Mouse (Mus musculus) spleen, postnatal 4 days (tissue): ENCODE results near the gene Bbip1.
"Not testable (repeated sequence)": the region's sequence is repeated elsewhere in the genome, so short reads cannot be mapped to it uniquely, and the experiment has no call there.

ENCODE experiments used
- DNase-seq, 2 experiments: peaks; one replicate each; pipeline ENCODE4 v3.0.0; 2022; ENCODE audit warnings: low spot score in 2 of 2

Bbip1 gene

GRCm38 (mm10) chr19:53943802-53944785 is at the start of gene Bbip1, which contains the start of gene Shoc2:
Gene Bbip1 (minus strand): TSS chr19:53944627.
Gene Shoc2 (plus strand): TSS chr19:53944306.
- peak; percentile 98 to 99 for DNase-seq

- no peak for DNase-seq
Measured at GRCm38 (mm10) chr19:53993860-53994259, 49.4 kb upstream of the Bbip1 start.

GRCm38 (mm10) chr19:53990538-53990937 is 46.1 kb upstream of the Bbip1 start:
- no peak for DNase-seq

GRCm38 (mm10) chr19:53984628-53985027 is 40.2 kb upstream of the Bbip1 start:
- DNase-seq = no peak

- peak in 1 of 2 experiments; percentile 24 for DNase-seq
Measured at GRCm38 (mm10) chr19:53983336-53983735, 38.9 kb upstream of the Bbip1 start.

- no peak for DNase-seq
Measured at GRCm38 (mm10) chr19:53982041-53982440, 37.6 kb upstream of the Bbip1 start.

GRCm38 (mm10) chr19:53973656-53974055 is 29.2 kb upstream of the Bbip1 start:
- no peak for DNase-seq

GRCm38 (mm10) chr19:53971938-53972337 is 27.5 kb upstream of the Bbip1 start:
- no peak for DNase-seq

GRCm38 (mm10) chr19:53969226-53969625 is 24.8 kb upstream of the Bbip1 start:
- no peak for DNase-seq

- DNase-seq = no peak
Measured at GRCm38 (mm10) chr19:53964910-53965633, 20.6 kb upstream of the Bbip1 start.

- DNase-seq = not testable (repeated sequence)
Measured at GRCm38 (mm10) chr19:53964347-53964746, 19.9 kb upstream of the Bbip1 start.

- no peak for DNase-seq
Measured at GRCm38 (mm10) chr19:53962511-53962910, 18.1 kb upstream of the Bbip1 start.

GRCm38 (mm10) chr19:53957513-53957912 is 13.1 kb upstream of the Bbip1 start:
- no peak for DNase-seq

GRCm38 (mm10) chr19:53945171-53946042 is 980 bp upstream of the Bbip1 start:
- peak; percentile 57 to 81 for DNase-seq

- no peak for DNase-seq
Measured at GRCm38 (mm10) chr19:53944786-53945169, 351 bp upstream of the Bbip1 start.

GRCm38 (mm10) chr19:53942342-53942741 is 2.1 kb downstream of the Bbip1 start:
- no peak for DNase-seq

- no peak for DNase-seq
Measured at GRCm38 (mm10) chr19:53941139-53941538, 3.3 kb downstream of the Bbip1 start.

- no peak for DNase-seq
Measured at GRCm38 (mm10) chr19:53939467-53939866, 5.0 kb downstream of the Bbip1 start.

- DNase-seq = no peak
Measured at GRCm38 (mm10) chr19:53934046-53934445, 10.4 kb downstream of the Bbip1 start.

GRCm38 (mm10) chr19:53933050-53933449 is 11.4 kb downstream of the Bbip1 start:
- no peak for DNase-seq

- DNase-seq = no peak
Measured at GRCm38 (mm10) chr19:53929218-53929617, 15.2 kb downstream of the Bbip1 start.

- no peak for DNase-seq
Measured at GRCm38 (mm10) chr19:53926705-53927104, 17.7 kb downstream of the Bbip1 start.
